In genomic region chr13:41846516-41846915, GRCm38 (mm10) we compare ENCODE assay signal across 16 mouse cellular contexts. TPM values are rescaled to one million over a fixed set of nuclear protein-coding genes. Genes with fewer than 3 reads are reported as not detected.
DNase-seq lines count a peak whose midpoint lies in the region; ATAC-seq and TF ChIP-seq lines count a peak whose summit lies in the region.
"Had no signal": no experiment of that assay in that cellular context is flagged by ENCODE, and none has a peak within 500 bp of the region (broad histone marks: within the 10 kb centered on the region; RNA-seq: fewer than 3 reads in every experiment).

No protein-coding gene starts in this region.

- no peaks in the 10 kb centered on the region for H3K27me3 ChIP-seq in lung, embryonic 15.5 days
- H3K27me3 ChIP-seq in small intestine, adult 2 months (ENCODE audit: control insufficient read depth, insufficient read depth, low read length): no peaks in the 10 kb centered on the region
- H3K27me3 ChIP-seq in midbrain, embryonic 13.5 days: no peaks in the 10 kb centered on the region
- H3K27me3 ChIP-seq: hindbrain, embryonic 13.5 days; limb, embryonic 12.5 days had no signal

- no peaks in the 10 kb centered on the region for H3K36me3 ChIP-seq in lung, embryonic 15.5 days
- no peaks in the 10 kb centered on the region for H3K36me3 ChIP-seq in small intestine, adult 2 months (ENCODE audit: control insufficient read depth, insufficient read depth, low read length)
- H3K36me3 ChIP-seq in midbrain, embryonic 13.5 days: no peaks in the 10 kb centered on the region
- H3K36me3 ChIP-seq: hindbrain, embryonic 13.5 days; limb, embryonic 12.5 days had no signal

- H3K9ac ChIP-seq in lung, embryonic 15.5 days: no peak overlapping the region
- H3K9ac ChIP-seq in midbrain, embryonic 13.5 days (replicated peaks): no peak overlapping the region
- H3K9ac ChIP-seq: hindbrain, embryonic 13.5 days; limb, embryonic 12.5 days; liver, postnatal 0 days had no signal

- H3K4me3 ChIP-seq in lung, embryonic 15.5 days: no peak overlapping the region
- peak overlapping the region; percentile 30 for H3K4me3 ChIP-seq in small intestine, adult 2 months (ENCODE audit: low read depth, low read length)
- H3K4me3 ChIP-seq in midbrain, embryonic 13.5 days (replicated peaks): no peak overlapping the region
- H3K4me3 ChIP-seq: heart, adult 2 months; hindbrain, embryonic 13.5 days; limb, embryonic 12.5 days had no signal

- 0 out of 2 replicates have a peak, but pooled peaks have one; percentile 62 for ATAC-seq in lung, embryonic 15.5 days (ENCODE audit: borderline replicate concordance, extremely low read depth, low FRiP score, low TSS enrichment)
- no peak for ATAC-seq in midbrain, embryonic 13.5 days
- ATAC-seq: intestine, postnatal 0 days; liver, postnatal 0 days had no signal

- H3K27ac ChIP-seq in lung, embryonic 15.5 days: no peak overlapping the region
- H3K27ac ChIP-seq in small intestine, adult 2 months (ENCODE audit: insufficient read depth, low read depth, low read length): no peak overlapping the region
- no peak overlapping the region for H3K27ac ChIP-seq in midbrain, embryonic 13.5 days
- H3K27ac ChIP-seq: heart, adult 2 months; hindbrain, embryonic 13.5 days; limb, embryonic 12.5 days had no signal

- peak; percentile 10 for DNase-seq in gastrocnemius, postnatal 14 days
- no peak for DNase-seq in gastrocnemius, postnatal 36 days
- DNase-seq in urinary bladder, postnatal 14 days (ENCODE audit: low spot score): peak; percentile 64
- DNase-seq in urinary bladder, postnatal 10 days (ENCODE audit: low spot score): no peak
- DNase-seq in right cerebral cortex, postnatal 25 days: no peak
- DNase-seq: cerebellum, postnatal 36 days; liver, postnatal 0 days had no signal

- H3K4me1 ChIP-seq in lung, embryonic 15.5 days: peaks cover 11% of the 10 kb centered on the region; the same call in 1 of the 2 replicates
- peaks cover 10% of the 10 kb centered on the region; the same call in 1 of the 2 replicates for H3K4me1 ChIP-seq in small intestine, adult 2 months (ENCODE audit: control insufficient read depth, insufficient read depth, insufficient read length, low read length)
- H3K4me1 ChIP-seq in midbrain, embryonic 13.5 days (replicated peaks): peaks cover 13% of the 10 kb centered on the region; the same call in 1 of the 2 replicates
- H3K4me1 ChIP-seq: hindbrain, embryonic 13.5 days; limb, embryonic 12.5 days had no signal

- no peak for TF ChIP-seq CTCF in small intestine, adult 2 months (IDR thresholded peaks at IDR 0.05; ENCODE audit: extremely low read depth, insufficient read length, insufficient replicate concordance, low read depth, low read length)

- no peaks in the 10 kb centered on the region for H3K9me3 ChIP-seq in lung, embryonic 15.5 days
- H3K9me3 ChIP-seq in midbrain, embryonic 13.5 days: no peaks in the 10 kb centered on the region
- H3K9me3 ChIP-seq: hindbrain, embryonic 13.5 days; limb, embryonic 12.5 days had no signal

- 60% methylated on average over 5 of the region's 5 CpGs for WGBS in lung, embryonic 15.5 days
- WGBS in small intestine, adult 2 months: 34% methylated on average over 5 of the region's 5 CpGs
- WGBS in midbrain, embryonic 13.5 days: 87% methylated on average over 5 of the region's 5 CpGs

- no peak overlapping the region for H3K4me2 ChIP-seq in lung, embryonic 15.5 days
- H3K4me2 ChIP-seq in midbrain, embryonic 13.5 days (replicated peaks): no peak overlapping the region
- H3K4me2 ChIP-seq: hindbrain, embryonic 13.5 days; limb, embryonic 12.5 days; midbrain, embryonic 11.5 days had no signal

- TF ChIP-seq POLR2A in small intestine, adult 2 months (IDR thresholded peaks at IDR 0.05; ENCODE audit: low read depth, low read length): no peak

- intact Hi-C loops in gastrocnemius, postnatal 14 days (cut with DNase I; ENCODE audit: low total_unique reads): no loop called here
- intact Hi-C loops in gastrocnemius, postnatal 36 days (cut with DNase I): no loop called here

RNA-seq across cellular contexts. Expression of gene Adtrp, which starts 1.0 kb away (rescaled TPM):
- total RNA-seq in gastrocnemius, postnatal 14 days (2021): under 1 TPM; 0.35 to 0.59 TPM
- under 1 TPM in 1 of 2 experiments, not detected in 1; 0.15 TPM for total RNA-seq in gastrocnemius, postnatal 36 days (2021)
- polyA plus RNA-seq in lung, embryonic 15.5 days (2015; fragmentation: Nextera tagmentation; extraction: Ambion mirVana): 0.21 and 0.38 TPM in 2 replicates
- polyA plus RNA-seq in small intestine, adult 2 months (2012; rRNA removed): 48.1 and 76.9 TPM in 2 replicates
- polyA plus RNA-seq in midbrain, embryonic 13.5 days (2015; fragmentation: Nextera tagmentation; extraction: Ambion mirVana): not detected in 2 replicates
- polyA plus RNA-seq: C2C12; midbrain, embryonic 11.5 days had no signal

Comparison
In these comparisons a context has a peak if more than half of its experiments do, and no peak if none do; other contexts are left out.
1. DNase-seq: peak in gastrocnemius, postnatal 14 days (single experiment) and urinary bladder, postnatal 14 days (single experiment); none in gastrocnemius, postnatal 36 days (0 of 2), urinary bladder, postnatal 10 days (single experiment) and right cerebral cortex, postnatal 25 days (single experiment).
2. RNA of gene Adtrp, which starts 1.0 kb away (polyA plus RNA-seq): 48.1 to 76.9 TPM in small intestine, adult 2 months; not detected in midbrain, embryonic 13.5 days and 0.21 to 0.38 TPM in lung, embryonic 15.5 days; every median in the first group is over 10 times any median in the second.